Mouse (Mus musculus) small intestine, adult 2 months (tissue): ENCODE measurements around the gene 1700069L16Rik.

Experiments
- CTCF ChIP-seq: fragments of 200-500 bp; IDR thresholded peaks from 2 replicates; pipeline ENCODE4 v1.5.1; 2012; ENCODE audit warnings: low read depth, mild to moderate bottlenecking, control low read depth, inconsistent platforms, low read length, moderate library complexity, mixed read lengths; ENCODE audit not compliant: insufficient replicate concordance, insufficient read length; ENCODE audit errors: extremely low read depth
- POLR2A ChIP-seq: fragments of 200-500 bp; IDR thresholded peaks from 2 replicates; pipeline ENCODE4 v1.6.1; 2012; ENCODE audit warnings: low read depth, mild to moderate bottlenecking, control low read depth, inconsistent platforms, low read length, moderate library complexity

DNA sequence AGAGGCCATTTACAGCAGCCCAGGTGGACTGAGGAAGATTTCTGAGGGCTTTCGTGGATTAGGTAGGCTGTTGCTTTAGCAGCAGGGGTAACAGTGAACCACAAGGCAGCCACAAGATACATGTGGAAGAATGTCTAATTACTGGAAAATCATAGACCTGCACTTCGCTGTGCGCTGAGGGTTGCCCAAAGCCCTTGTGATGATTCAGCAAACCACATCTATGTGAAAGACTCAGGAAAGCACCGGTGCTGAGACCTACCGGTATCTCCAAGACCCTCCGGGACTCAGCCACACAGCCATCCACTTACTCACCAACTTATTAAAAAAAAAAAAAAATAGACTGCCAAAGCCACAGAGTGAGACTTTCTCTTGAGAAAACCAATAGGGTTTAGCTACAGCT is 60.4 kb downstream of the 1700069L16Rik start:
- no peak for TF ChIP-seq CTCF
- TF ChIP-seq POLR2A, result no peak
